Mouse (Mus musculus) kidney, postnatal 0 days (tissue): Measurements from ENCODE around the gene Mydgf. TPM values are rescaled to one million over a fixed set of nuclear protein-coding genes. Genes with fewer than 3 reads are reported as not detected.

Experiments used
- ATAC-seq: fragments of 200-750 bp; cut with Nextera tagmentation; replicated peaks from 2 replicates; pipeline ENCODE4 v1.8.0; 2017; ENCODE audit warnings: low read depth, moderate number of reproducible peaks, moderate TSS enrichment, moderate library complexity; ENCODE audit not compliant: low FRiP score
- DNase-seq: peaks from one replicate; pipeline ENCODE4 v3.0.0-alpha.2; 2016; ENCODE audit warnings: low spot score
- H3K27ac ChIP-seq: fragments of 300-500 bp; sonication (generic); 2 replicates; pipeline ENCODE4 v1.5.1; 2014; ENCODE audit warnings: mild to moderate bottlenecking
- H3K27me3 ChIP-seq: fragments of 300-500 bp; sonication (generic); 2 replicates; pipeline ENCODE4 v1.6.1; 2014; ENCODE audit warnings: low read length, mixed read lengths; ENCODE audit not compliant: insufficient read depth
- H3K36me3 ChIP-seq: fragments of 300-500 bp; sonication (generic); 2 replicates; pipeline ENCODE4 v1.6.1; 2014; ENCODE audit warnings: low read length, mixed read lengths; ENCODE audit not compliant: insufficient read depth
- H3K4me1 ChIP-seq: fragments of 300-500 bp; sonication (generic); replicated peaks from 2 replicates; pipeline ENCODE4 v1.6.1; 2014; ENCODE audit warnings: antibody characterized with exemption, low read length, mixed read lengths; ENCODE audit not compliant: insufficient read depth
- H3K4me2 ChIP-seq: fragments of 300-500 bp; sonication (generic); 2 replicates; pipeline ENCODE4 v1.6.1; 2014; ENCODE audit warnings: mild to moderate bottlenecking, low read length, moderate library complexity, mixed read lengths
- H3K4me3 ChIP-seq: fragments of 300-500 bp; sonication (generic); replicated peaks from 2 replicates; pipeline ENCODE4 v1.5.1; 2014; ENCODE audit warnings: low read depth, low read length
- H3K9ac ChIP-seq: fragments of 300-500 bp; sonication (generic); 2 replicates; pipeline ENCODE4 v1.6.1; 2014; ENCODE audit warnings: low read depth, low read length
- H3K9me3 ChIP-seq: fragments of 300-500 bp; sonication (generic); replicated peaks from 2 replicates; pipeline ENCODE4 v1.6.1; 2016; ENCODE audit warnings: low read length, inconsistent platforms, mixed read lengths
- CTCF ChIP-seq: IDR thresholded peaks from 2 replicates; pipeline ENCODE4 v1.5.1; 2016; ENCODE audit warnings: antibody characterized with exemption, low read depth, mild to moderate bottlenecking, moderate library complexity
- WGBS: fragments of 180-500 bp; shearing (Covaris S2); extraction: QIAGEN DNeasy Blood & Tissue Kit; methylation state at CpG from one replicate; pipeline ENCODE4 v1.1.7; 2014; 5-methylcytosine and 5-hydroxymethylcytosine counted together
- polyA plus RNA-seq: library from polyadenylated mRNA; unstranded; fragments of >200 nt; fragmentation: Nextera tagmentation; extraction: Ambion mirVana; gene quantifications from 2 replicates; pipeline ENCODE4 v1.2.1, GENCODE M21; 2015

Gene Mydgf
- polyA plus RNA-seq, 1 experiment from 2014 or later: 83.0 TPM

DNA sequence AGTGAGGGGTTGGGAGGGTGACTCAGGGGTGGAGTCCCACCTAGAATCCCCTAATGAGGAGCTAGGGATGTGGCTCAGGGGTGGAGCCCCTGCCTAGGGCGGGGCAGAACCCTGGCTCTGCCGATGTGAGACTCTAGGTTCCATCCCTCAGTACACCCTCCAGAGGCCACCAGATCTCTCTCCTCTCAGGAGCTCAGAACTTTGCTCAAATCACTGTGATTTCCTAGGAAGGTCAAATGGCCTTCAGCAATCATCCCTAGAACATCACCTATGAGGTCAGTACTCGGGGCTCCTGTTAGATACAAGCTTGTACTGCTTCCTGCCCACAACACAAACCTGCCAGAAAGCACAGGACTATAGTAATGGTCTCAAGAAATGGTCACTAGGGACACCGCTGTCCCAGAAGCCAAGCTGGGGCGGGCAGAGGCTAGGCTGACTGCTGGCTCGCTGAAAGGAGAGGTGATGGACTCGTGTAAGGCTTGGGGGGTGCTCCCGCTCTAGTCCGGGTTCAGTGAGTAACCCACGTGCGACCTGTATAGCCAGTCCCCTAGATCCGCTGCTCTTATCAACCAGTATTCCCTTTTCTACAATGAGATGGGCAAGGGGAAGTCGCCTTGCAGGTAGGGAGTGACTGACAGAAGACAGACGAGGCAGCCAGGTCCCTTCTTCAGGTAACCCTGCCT is 604 bp downstream of the Mydgf start:
- TF ChIP-seq CTCF: no peak
- peaks cover 4% of the 10 kb centered on the region; the same call in 1 of the 2 replicates for H3K4me1 ChIP-seq
- H3K9me3 ChIP-seq: no peaks in the 10 kb centered on the region
- peak; percentile 14 for DNase-seq
- WGBS: 2% methylated on average over 14 of the region's 14 CpGs
- H3K36me3 ChIP-seq: peaks cover 25% of the 10 kb centered on the region; the same call in 1 of the 2 replicates
- peak overlapping the region; percentile 68 for H3K27ac ChIP-seq
- peak overlapping the region; percentile 70 for H3K9ac ChIP-seq
- ATAC-seq: peak; percentile 29
- peak overlapping the region; percentile 82 for H3K4me2 ChIP-seq
- no peaks in the 10 kb centered on the region for H3K27me3 ChIP-seq
- peak overlapping the region; percentile 71 for H3K4me3 ChIP-seq

DNA sequence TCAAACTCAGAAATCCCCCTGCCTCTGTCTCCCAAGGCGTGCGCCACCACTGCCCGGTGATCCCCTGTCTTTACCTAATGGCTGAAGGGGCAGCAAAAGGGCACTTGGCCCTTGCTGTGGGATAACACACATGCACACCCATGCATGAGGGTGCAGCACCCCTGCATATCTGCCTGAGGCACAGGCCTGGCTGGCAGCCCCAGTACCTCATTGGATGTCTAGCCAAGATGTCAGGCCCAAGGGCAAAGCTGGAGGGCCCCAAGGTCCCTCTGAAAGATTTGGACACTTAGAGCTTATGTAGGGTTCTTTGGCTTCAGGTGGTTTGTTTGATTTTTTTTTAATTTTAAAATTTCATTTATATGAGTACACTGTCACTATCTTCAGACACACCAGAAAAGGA is 8.3 kb downstream of the Mydgf start:
- DNase-seq: no peak
- H3K4me3 ChIP-seq: no peak overlapping the region
- H3K36me3 ChIP-seq: peaks cover 21% of the 10 kb centered on the region
- H3K4me2 ChIP-seq: no peak overlapping the region
- no peaks in the 10 kb centered on the region for H3K27me3 ChIP-seq
- no peak overlapping the region for H3K9ac ChIP-seq
- no peak for TF ChIP-seq CTCF
- H3K4me1 ChIP-seq: no peaks in the 10 kb centered on the region
- 98% methylated on average over 3 of the region's 3 CpGs for WGBS
- no peaks in the 10 kb centered on the region for H3K9me3 ChIP-seq
- no peak for ATAC-seq
- H3K27ac ChIP-seq: no peak overlapping the region

DNA sequence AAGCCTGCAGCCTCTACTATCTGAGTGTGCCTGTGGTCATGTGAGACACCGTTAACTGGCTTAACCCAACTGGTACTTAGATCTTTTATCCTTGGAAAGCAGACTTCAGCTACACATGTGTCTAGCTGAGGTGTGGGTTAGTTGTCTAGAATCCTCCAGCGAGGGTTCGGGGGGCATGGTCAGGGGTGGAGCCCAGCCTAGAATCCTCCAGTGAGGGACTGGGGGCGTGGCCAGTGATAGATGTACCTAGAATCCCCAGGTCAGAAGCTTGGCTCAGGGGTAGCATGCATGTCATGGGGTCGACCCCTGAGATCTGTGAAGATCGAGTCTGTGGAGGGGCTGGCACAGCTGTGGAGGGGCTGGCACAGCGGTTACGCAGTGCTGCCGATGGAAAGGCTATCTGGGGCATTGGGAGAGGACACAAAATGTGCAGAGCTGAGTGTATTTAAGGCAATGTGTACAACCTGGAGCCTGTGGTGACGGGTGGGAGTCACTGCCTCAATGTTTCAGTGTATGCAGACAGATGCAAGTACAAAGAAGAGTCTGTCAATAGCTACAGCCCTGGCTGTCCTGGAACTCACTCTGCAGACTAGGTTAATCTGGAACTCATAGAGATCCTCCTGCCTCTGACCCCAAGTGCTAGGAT is 10.2 kb downstream of the Mydgf start:
- Histone ChIP-seq H3K4me1 (no peaks in the 10 kb centered on the region), H3K9ac (no peak overlapping the region), H3K9me3 (no peaks in the 10 kb centered on the region), H3K36me3 (peaks cover 17% of the 10 kb centered on the region), H3K27ac (no peak overlapping the region), H3K4me3 (no peak overlapping the region), H3K4me2 (no peak overlapping the region), H3K27me3 (no peaks in the 10 kb centered on the region)
- no peak for TF ChIP-seq CTCF
- ATAC-seq (no peak), DNase-seq (no peak)
- WGBS: 51% methylated on average over 10 of the region's 10 CpGs

DNA sequence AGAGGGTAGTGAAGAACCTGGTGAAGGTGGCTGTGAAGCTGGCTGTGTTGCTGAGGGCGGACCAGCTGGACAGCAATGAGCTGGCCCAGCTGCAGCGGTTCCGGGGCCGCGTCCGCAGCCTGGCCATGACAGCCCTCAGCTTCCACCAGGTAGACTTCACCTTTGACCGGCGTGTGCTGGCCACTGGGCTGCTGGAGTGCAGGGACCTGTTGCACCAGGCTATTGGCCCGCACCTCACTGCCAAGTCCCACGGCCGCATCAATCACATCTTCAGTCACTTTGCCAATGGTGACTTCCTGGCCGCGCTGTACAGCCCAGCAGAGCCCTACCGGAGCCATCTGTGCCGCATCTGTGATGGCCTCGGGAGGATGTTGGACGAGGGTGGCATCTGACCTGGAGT is 11.8 kb downstream of the Mydgf start:
- TF ChIP-seq CTCF: no peak
- WGBS: 90% methylated on average over 17 of the region's 17 CpGs
- Histone ChIP-seq H3K9me3 (no peaks in the 10 kb centered on the region), H3K4me2 (no peak overlapping the region), H3K4me3 (no peak overlapping the region), H3K36me3 (peaks cover 8% of the 10 kb centered on the region), H3K9ac (no peak overlapping the region), H3K4me1 (no peaks in the 10 kb centered on the region), H3K27ac (no peak overlapping the region), H3K27me3 (no peaks in the 10 kb centered on the region)
- no peak for DNase-seq
- no peak for ATAC-seq

DNA sequence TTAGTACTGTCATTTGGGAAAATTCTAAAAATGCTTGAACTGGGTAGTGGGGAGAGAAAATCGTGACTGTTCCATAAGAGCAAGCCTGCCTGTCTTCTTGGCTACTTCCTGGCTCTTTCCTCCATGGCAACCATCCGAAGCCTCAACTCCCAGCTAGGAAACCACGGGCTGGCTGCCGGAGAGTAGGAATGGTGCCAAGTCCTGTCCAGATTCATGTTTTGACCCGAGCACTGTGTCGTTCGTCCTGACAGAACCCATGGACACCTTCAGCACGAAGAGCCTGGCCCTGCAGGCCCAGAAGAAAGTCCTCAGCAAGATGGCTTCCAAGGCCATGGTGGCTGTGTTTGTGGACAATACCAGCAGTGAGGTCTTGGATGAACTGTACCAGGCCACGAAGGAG is 12.3 kb downstream of the Mydgf start:
- WGBS: 64% methylated on average over 9 of the region's 9 CpGs
- Histone ChIP-seq H3K4me1 (no peaks in the 10 kb centered on the region), H3K27me3 (no peaks in the 10 kb centered on the region), H3K4me2 (no peak overlapping the region), H3K9ac (no peak overlapping the region), H3K9me3 (no peaks in the 10 kb centered on the region), H3K36me3 (peaks cover 4% of the 10 kb centered on the region), H3K27ac (no peak overlapping the region), H3K4me3 (no peak overlapping the region)
- ATAC-seq: no peak
- DNase-seq: no peak
- TF ChIP-seq CTCF: no peak

DNA sequence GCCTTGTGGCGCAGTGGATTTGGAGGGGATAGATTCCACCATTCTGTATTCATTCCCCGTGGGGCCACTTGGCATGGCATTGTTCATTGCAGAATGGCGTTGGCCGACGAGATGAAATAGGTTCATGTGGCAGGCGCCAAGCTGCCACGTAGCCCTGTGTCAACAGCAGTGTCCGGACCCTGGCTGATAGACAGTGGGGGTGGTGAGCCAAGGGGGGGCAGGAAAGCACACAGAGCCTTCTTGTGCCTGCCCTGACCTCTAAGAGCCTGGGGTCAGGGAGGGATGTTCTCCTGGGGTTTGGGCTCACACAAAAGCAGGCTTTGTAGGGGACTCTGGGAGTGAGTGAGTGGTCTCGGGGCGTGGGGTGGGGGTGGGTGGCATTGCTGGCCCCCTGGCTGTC is 13.1 kb downstream of the Mydgf start:
- Histone ChIP-seq H3K4me2 (no peak overlapping the region), H3K4me1 (no peaks in the 10 kb centered on the region), H3K9ac (no peak overlapping the region), H3K36me3 (no peaks in the 10 kb centered on the region), H3K4me3 (no peak overlapping the region), H3K9me3 (no peaks in the 10 kb centered on the region), H3K27me3 (no peaks in the 10 kb centered on the region), H3K27ac (peak overlapping the region; percentile 40)
- ATAC-seq (no peak), DNase-seq (no peak)
- WGBS: 70% methylated on average over 10 of the region's 10 CpGs
- TF ChIP-seq CTCF: no peak
